Mouse (Mus musculus): ENCODE data around the gene Btbd9.

DNA sequence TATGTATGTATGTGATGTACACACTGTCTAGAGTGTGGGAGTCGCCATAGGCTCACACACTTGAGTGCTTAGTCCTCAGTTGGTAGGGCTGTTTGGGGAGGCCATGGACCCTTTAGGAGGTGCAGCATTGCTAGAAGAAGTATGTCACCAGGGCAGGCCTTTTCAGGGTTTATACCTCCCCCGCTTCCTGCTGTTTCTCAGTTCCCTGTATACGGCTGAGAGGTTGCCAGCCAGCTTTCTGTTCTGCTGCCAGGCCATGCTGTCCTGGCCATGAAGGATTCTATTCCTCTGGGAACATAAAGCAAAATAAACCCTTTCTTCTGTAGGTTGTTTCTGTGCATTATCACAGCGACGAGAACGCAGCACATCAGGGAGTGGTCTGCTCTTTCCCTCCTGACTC is 316.4 kb downstream of the Btbd9 start:
- TF ChIP-seq POLR2A (IDR thresholded peaks at IDR 0.05; ENCODE audit: borderline replicate concordance, insufficient read depth, low read length): no peak
- no peak for TF ChIP-seq CTCF (IDR thresholded peaks at IDR 0.05; ENCODE audit: borderline replicate concordance, insufficient read depth, low read depth, low read length)
